Mouse (Mus musculus) testis, adult 2 months (tissue): ENCODE results near the gene Psmd8. TPM values are rescaled to one million over a fixed set of nuclear protein-coding genes. Genes with fewer than 3 reads are reported as not detected.
"Not testable (repeated sequence)": the region's sequence is repeated elsewhere in the genome, so short reads cannot be mapped to it uniquely, and the experiment has no call there.

Source experiments
- H3K27ac ChIP-seq: fragments of 200-500 bp; 2 replicates; pipeline ENCODE4 v1.5.1; 2012; ENCODE audit warnings: low read depth, low read length; ENCODE audit not compliant: control insufficient read depth, insufficient read depth
- H3K27me3 ChIP-seq: fragments of 200-500 bp; 2 replicates; pipeline ENCODE4 v1.6.1; 2012; ENCODE audit warnings: mild to moderate bottlenecking, low read length, moderate library complexity; ENCODE audit not compliant: control insufficient read depth, insufficient read depth
- H3K36me3 ChIP-seq: fragments of 200-500 bp; 2 replicates; pipeline ENCODE4 v1.6.1; 2012; ENCODE audit warnings: mild to moderate bottlenecking, low read length; ENCODE audit not compliant: control insufficient read depth, insufficient read depth
- H3K4me1 ChIP-seq: fragments of 200-500 bp; 2 replicates; pipeline ENCODE4 v1.6.1; 2012; ENCODE audit warnings: low read length; ENCODE audit not compliant: control insufficient read depth, insufficient read depth
- H3K4me3 ChIP-seq: fragments of 200-500 bp; 2 replicates; pipeline ENCODE4 v1.5.1; 2012; ENCODE audit warnings: low read depth, mild to moderate bottlenecking, low read length, moderate library complexity, mixed read lengths; ENCODE audit not compliant: control insufficient read depth
- CTCF ChIP-seq: fragments of 200-500 bp; IDR thresholded peaks from 2 replicates; pipeline ENCODE4 v1.5.1; 2012; ENCODE audit warnings: low read depth, mild to moderate bottlenecking, inconsistent platforms, low read length, moderate library complexity; ENCODE audit not compliant: control insufficient read depth, insufficient read depth, insufficient replicate concordance
- POLR2A ChIP-seq: fragments of 200-500 bp; IDR thresholded peaks from 2 replicates; pipeline ENCODE4 v1.6.1; 2012; ENCODE audit warnings: low read depth, mild to moderate bottlenecking, inconsistent platforms, low read length, moderate library complexity; ENCODE audit not compliant: control insufficient read depth
- polyA plus RNA-seq: library from polyadenylated mRNA; depleted of rRNA; stranded (reverse); fragments of >200 nt; gene quantifications from 2 replicates; pipeline ENCODE4 v1.2.3, GENCODE M21; 2012

The Psmd8 gene
- polyA plus RNA-seq, 1 experiment = 362 TPM

DNA sequence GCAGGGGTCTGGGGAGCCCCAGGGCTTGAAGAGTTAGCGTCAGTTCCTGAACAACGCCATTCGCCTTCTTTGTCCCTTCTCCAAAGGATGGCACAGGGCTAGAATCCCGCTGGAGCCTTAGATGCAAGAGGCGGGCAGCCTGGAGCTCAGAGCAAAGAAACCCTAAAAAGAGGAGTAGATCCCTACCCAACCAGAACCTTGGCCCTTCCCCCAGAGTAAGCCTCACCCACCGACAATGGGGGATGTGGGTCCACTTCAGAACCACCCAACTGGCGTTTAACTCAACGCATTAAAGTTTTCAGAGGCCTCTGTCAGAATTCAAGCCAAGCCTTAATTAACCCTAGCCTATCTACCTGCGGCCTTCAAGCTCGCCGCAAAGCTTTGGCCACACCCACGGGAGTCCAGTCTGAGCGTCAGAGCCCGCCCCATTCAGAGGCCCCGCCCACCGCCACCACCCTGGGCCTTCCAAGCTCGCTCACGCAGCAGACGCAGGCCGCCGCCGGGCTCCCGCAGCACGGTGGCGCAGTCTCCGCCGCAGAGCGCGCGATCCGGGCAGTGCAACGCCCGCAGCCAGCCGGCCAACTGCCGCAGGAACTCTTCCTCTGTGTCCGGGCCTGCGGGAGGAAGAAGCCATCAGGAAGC is 25.2 kb downstream of the Psmd8 start:
- TF ChIP-seq CTCF (no peak), POLR2A (peak; percentile 56)
- Histone ChIP-seq H3K36me3 (peaks cover 1% of the 10 kb centered on the region; the same call in 1 of the 2 replicates), H3K27ac (peak overlapping the region; percentile 92), H3K4me1 (peaks cover 16% of the 10 kb centered on the region), H3K27me3 (no peaks in the 10 kb centered on the region), H3K4me3 (peak overlapping the region; percentile 91)

DNA sequence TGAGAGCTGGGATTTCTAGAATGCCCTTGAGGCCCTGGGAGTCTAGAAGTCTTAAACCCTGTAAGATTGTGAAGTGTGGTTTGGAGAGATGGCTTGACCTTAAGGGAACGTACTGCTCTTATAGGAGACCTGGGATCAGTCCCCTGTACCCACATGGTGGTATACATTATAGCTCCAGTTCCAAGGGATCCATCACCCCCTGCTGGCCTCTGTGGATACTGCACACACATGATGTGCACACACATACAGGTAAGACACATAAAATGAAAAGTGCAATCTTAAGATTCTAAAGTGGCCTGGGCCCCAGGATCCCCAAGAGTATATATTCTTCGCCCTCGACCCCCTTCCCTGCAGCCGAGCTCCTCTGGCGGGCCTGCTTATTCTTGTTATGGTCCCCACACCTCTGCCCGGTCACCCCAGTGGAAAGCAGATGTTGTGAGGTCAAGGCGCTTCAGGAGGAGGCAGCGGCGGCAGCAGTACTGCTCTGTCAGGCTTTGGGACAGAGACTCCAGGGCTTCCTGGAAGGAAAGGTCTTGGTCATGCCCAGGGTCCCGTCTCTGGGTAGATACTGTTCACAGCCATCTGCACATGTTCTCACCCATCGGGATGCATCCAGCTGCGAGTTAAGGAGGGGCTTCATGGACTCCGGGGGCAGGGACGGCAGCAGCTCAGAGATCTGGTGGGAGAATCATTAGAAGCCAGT is 26.3 kb downstream of the Psmd8 start:
- TF ChIP-seq POLR2A (no peak), CTCF (no peak)
- Histone ChIP-seq H3K4me3 (peak overlapping the region; percentile 39), H3K27me3 (no peaks in the 10 kb centered on the region), H3K4me1 (peaks cover 16% of the 10 kb centered on the region), H3K27ac (no peak overlapping the region), H3K36me3 (peaks cover 1% of the 10 kb centered on the region; the same call in 1 of the 2 replicates)

DNA sequence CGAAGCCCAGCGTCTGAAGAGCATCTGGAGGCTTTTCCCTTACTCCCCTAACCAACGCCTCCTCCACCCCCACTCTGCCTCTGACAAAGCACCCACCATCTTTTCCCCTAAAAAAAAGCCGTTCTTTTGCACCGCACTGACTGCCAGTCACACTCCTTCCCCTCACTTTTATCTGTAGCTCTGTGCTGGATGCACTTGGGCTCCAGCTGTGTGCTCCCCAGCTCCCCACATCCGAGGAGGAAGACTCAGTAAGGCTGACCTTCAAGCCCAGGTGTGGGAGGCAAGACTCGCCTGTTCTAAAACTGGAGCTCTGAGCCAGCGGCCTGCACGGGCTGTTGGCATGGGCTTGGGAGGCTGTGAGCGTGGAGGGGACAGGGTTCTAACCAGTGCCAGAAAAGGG is 29.0 kb downstream of the Psmd8 start:
- H3K4me3 ChIP-seq = no peak overlapping the region
- H3K36me3 ChIP-seq = peaks cover 1% of the 10 kb centered on the region; the same call in 1 of the 2 replicates
- peaks cover 12% of the 10 kb centered on the region for H3K4me1 ChIP-seq
- no peaks in the 10 kb centered on the region for H3K27me3 ChIP-seq
- TF ChIP-seq POLR2A = no peak
- TF ChIP-seq CTCF = no peak
- no peak overlapping the region for H3K27ac ChIP-seq

DNA sequence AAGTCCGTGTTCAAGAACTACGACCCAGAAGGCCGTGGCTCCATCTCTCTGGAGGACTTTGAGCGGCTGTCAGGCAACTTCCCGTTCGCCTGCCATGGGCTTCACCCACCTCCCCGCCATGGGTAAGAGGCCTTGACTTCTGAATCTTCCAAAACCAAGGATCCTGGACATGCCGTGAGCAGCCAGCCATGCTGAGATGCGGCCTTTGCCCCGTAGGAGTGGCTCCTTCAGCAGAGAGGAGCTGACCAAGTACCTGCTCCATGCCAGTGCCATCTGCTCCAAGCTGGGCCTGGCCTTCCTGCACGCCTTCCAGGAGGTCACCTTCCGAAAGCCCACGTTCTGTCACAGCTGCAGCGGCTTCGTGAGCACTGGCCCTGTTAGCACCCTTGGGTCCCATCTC is 31.7 kb downstream of the Psmd8 start:
- no peaks in the 10 kb centered on the region for H3K36me3 ChIP-seq
- no peak overlapping the region for H3K27ac ChIP-seq
- no peaks in the 10 kb centered on the region for H3K27me3 ChIP-seq
- no peak overlapping the region for H3K4me3 ChIP-seq
- TF ChIP-seq CTCF (no peak), POLR2A (no peak)
- H3K4me1 ChIP-seq = peaks cover 11% of the 10 kb centered on the region

DNA sequence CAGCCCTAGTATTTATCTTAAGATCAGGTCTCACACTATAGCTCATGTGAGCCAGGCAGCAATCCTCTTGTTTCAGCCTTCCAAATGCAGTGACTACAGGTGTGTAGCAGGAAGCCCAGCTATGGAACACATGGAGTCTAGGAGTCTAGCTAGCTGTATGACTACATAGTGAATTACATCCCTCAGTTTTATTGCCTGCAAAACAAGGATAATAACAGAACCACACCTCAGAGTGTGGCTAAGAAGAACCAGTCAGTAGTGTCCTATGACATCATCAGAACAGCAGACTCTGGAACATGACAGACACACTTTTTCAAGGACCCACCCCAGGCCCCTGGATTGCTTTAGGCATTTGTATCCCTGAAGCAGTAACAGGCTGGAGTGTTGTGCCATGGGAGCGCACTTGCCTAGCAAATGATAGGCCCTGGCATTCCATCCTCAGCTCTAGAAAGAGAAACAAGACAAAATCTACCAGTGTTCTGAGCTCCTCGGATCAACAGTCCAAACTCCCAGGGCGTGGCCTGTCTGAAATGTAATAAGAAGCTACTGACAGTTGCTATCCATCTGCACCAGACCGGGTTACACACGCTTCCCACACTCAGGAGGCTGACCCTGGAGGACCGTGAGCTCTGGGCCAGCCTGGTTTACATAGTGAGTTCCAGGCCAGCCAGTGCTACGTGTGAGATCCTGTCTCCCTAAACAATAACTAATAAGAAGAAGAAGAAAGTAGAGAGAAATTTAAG is 33.7 kb downstream of the Psmd8 start:
- H3K4me1 ChIP-seq = peaks cover 14% of the 10 kb centered on the region
- H3K4me3 ChIP-seq = no peak overlapping the region
- TF ChIP-seq CTCF (no peak), POLR2A (no peak)
- H3K36me3 ChIP-seq = no peaks in the 10 kb centered on the region
- no peak overlapping the region for H3K27ac ChIP-seq
- H3K27me3 ChIP-seq = no peaks in the 10 kb centered on the region

DNA sequence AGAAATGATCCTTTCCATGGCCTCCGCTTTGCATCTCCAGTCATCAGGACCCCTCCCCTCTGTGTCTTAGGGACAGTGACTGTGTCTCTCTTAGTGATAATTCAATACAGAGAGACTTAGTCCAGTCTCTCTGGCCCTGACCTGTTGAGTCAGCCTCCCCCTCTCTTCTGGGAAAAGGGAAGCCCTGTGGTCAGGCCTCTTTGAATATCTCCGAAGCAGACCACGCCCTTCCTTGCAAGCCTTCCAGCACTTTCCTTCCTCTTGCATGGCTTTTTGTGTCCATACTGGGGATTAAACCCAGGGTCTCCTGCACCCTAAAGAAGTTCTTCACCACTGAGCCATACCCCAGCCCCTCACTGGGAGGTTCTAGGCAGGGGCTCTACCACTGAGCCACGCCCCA is 36.5 kb downstream of the Psmd8 start:
- TF ChIP-seq POLR2A = no peak
- no peak for TF ChIP-seq CTCF
- Histone ChIP-seq H3K4me1 (peaks cover 14% of the 10 kb centered on the region), H3K27me3 (no peaks in the 10 kb centered on the region), H3K36me3 (no peaks in the 10 kb centered on the region), H3K27ac (no peak overlapping the region), H3K4me3 (no peak overlapping the region)

DNA sequence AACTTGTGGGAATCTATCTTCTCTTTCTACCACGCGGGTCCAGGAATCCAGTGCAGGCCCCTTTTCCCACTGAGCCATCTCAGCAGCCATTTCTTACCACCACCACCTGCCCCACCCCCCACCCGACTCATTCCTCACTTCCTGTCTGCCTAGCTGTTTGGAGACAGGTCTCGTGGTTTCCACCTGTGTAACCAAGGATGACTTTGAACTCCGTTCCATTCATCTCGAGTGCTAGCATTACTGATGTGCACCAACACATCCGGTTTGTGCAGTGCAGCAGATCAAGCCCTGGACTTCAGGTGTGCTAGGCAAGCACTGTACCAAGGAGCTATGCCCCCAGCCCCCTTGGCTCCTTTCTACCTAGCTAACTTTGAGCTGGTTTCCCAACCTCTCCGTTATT is 39.1 kb downstream of the Psmd8 start:
- H3K4me1 ChIP-seq = peaks cover 19% of the 10 kb centered on the region

DNA sequence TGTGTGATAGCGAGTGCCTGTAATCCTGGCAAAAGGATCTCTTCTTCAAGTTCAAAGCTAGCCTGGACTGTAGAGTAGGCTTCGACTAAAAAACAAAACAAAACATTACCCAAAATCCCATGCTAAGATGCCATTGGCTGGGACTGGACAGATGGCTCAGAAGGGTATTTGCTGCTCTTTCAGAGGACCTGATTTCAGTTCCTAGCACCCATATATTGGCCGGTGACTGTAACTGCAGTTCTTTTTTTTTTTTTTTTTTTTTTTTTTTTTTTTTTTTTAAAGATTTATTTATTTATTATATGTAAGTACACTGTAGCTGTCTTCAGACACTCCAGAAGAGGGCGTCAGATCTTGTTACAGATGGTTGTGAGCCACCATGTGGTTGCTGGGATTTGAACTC is 41.3 kb downstream of the Psmd8 start:
- not testable (repeated sequence) for H3K27me3 ChIP-seq, H3K36me3 ChIP-seq, H3K4me3 ChIP-seq, H3K27ac ChIP-seq
- H3K4me1 ChIP-seq = peaks cover 12% of the 10 kb centered on the region

More for the DNA sequence above, 39.1 kb downstream of the Psmd8 start:
- H3K36me3 ChIP-seq = no peaks in the 10 kb centered on the region
- H3K4me3 ChIP-seq = no peak overlapping the region
- TF ChIP-seq POLR2A (no peak), CTCF (no peak)
- H3K27ac ChIP-seq = no peak overlapping the region
- H3K27me3 ChIP-seq = no peaks in the 10 kb centered on the region
